Mouse (Mus musculus): ENCODE results near the gene Chst1. TPM values are rescaled to one million over a fixed set of nuclear protein-coding genes. Genes with fewer than 3 reads are reported as not detected.
A peak's percentile ranks its signal among the peaks of the same experiment; 100 is the strongest.

Chst1 gene
- polyA plus RNA-seq, 1 experiment from 2014 or later: 2.5 TPM

DNA sequence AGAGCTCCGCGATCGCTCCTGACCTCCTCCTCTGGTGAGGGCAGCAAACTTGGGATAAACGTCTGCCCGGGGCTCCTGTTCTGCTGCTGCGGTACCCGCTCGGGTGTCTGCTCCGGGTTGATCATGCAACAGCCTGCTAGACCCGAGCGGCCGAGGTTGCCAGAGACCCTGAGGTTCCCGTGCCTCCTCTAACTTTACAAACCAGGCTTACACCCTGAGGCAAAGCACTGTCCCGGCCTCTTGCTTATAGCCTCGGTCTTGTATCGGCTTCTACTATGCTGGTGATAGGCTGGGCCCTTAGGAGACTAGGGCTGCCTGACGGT lies 802 bp downstream of the Chst1 start:
- under 1% methylated on average over 17 of the region's 17 CpGs for WGBS
- Histone ChIP-seq H3K27me3 (replicated peaks; ENCODE audit: low read depth, poor library complexity, severe bottlenecking) (peaks cover 88% of the 10 kb centered on the region), H3K27ac (replicated peaks) (peak overlapping the region; percentile 83)

GRCm38 (mm10) chr2:92601246-92601645 lies 1.7 kb downstream of the Chst1 start:
- Histone ChIP-seq H3K4me1 (peaks cover 63% of the 10 kb centered on the region), H3K27me3 (replicated peaks; ENCODE audit: low read depth, poor library complexity, severe bottlenecking) (peaks cover 88% of the 10 kb centered on the region), H3K9me3 (no peaks in the 10 kb centered on the region), H3K36me3 (replicated peaks) (no peaks in the 10 kb centered on the region), H3K27ac (replicated peaks) (no peak overlapping the region), H3K4me3 (peak overlapping the region; percentile 17; the same call in 1 of the 2 replicates)
- 46% methylated on average over 4 of the region's 4 CpGs for WGBS
- DNase-seq (ENCODE audit: low spot score): no peak

More for the DNA sequence above, 802 bp downstream of the Chst1 start:
- H3K4me3 ChIP-seq: peak overlapping the region; percentile 87
- no peak for DNase-seq (ENCODE audit: low spot score)
- peaks cover 63% of the 10 kb centered on the region for H3K4me1 ChIP-seq
- H3K9me3 ChIP-seq: no peaks in the 10 kb centered on the region
- H3K36me3 ChIP-seq (replicated peaks): no peaks in the 10 kb centered on the region

DNA sequence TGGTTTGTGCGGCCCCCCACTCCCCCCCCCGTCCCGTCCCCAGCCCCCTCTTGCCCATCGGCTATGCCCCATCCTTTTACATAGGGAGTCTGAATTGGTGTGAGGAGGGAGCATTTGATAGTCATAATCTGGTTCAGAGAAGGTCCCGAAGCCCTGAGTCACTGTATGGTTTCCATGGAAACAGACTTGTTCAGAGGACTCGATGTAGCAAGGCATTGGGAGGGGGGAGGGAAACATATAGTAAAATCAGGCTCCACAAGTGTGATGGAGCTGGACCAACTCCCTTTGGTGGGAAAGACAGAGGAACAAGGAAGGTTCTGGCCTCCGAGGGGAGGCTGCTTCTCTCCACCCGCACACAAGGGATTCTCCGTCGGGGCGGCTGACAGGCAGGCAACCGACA lies 2.6 kb downstream of the Chst1 start:
- Histone ChIP-seq H3K27me3 (replicated peaks; ENCODE audit: low read depth, poor library complexity, severe bottlenecking) (peaks cover 85% of the 10 kb centered on the region), H3K9me3 (no peaks in the 10 kb centered on the region), H3K4me3 (0 out of 2 replicates have a peak overlapping the region, but pooled peaks have one; percentile 25), H3K36me3 (replicated peaks) (no peaks in the 10 kb centered on the region), H3K4me1 (peaks cover 63% of the 10 kb centered on the region), H3K27ac (replicated peaks) (no peak overlapping the region)
- no peak for DNase-seq (ENCODE audit: low spot score)
- WGBS: 25% methylated on average over 12 of the region's 12 CpGs

DNA sequence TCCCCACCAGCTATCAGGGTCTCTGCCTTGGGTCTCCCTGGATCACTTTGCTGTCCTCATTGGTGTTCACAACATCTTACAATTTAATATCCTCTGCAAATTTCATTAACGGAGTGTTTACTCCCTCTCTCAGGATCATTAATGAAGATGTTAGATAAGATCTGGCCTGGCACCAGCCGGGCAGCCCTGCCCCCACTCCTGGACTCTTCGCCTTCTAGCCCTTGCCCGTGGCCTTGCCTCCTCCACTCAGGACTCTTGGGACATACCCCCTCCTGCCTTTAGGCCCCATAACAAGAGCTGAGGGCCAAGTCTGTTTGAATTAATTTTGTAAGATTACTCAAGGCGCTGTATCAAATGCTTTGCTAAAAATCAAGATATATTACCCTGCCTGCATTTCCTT lies 4.1 kb downstream of the Chst1 start:
- no peaks in the 10 kb centered on the region for H3K9me3 ChIP-seq
- peaks cover 83% of the 10 kb centered on the region for H3K27me3 ChIP-seq (replicated peaks; ENCODE audit: low read depth, poor library complexity, severe bottlenecking)
- no peaks in the 10 kb centered on the region for H3K36me3 ChIP-seq (replicated peaks)
- no peak overlapping the region for H3K27ac ChIP-seq (replicated peaks)
- 74% methylated on average over 5 of the region's 5 CpGs for WGBS
- H3K4me3 ChIP-seq: no peak overlapping the region
- peaks cover 62% of the 10 kb centered on the region for H3K4me1 ChIP-seq
- no peak for DNase-seq (ENCODE audit: low spot score)

DNA sequence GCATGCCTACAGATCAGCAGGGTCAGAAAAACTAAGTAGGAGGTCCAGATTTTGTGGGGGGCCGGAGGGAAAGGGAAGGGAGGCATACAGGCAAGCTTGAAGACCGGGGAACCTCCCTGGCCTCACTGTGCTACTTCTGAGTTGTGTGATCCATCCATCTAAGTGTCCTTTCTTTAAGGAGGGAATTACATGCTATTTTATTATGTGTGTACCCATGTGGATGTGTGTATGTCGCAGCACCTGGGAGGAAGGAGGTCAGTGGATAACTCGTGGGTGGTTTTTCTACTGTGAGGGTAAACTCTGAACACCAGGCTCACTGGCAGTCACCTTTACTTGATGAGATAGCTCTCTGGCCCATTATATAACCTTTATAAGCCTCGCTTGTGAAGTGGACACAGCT lies 5.1 kb downstream of the Chst1 start:
- Histone ChIP-seq H3K9me3 (no peaks in the 10 kb centered on the region), H3K27ac (replicated peaks) (no peak overlapping the region), H3K4me1 (peaks cover 53% of the 10 kb centered on the region), H3K4me3 (no peak overlapping the region), H3K27me3 (replicated peaks; ENCODE audit: low read depth, poor library complexity, severe bottlenecking) (peaks cover 73% of the 10 kb centered on the region), H3K36me3 (replicated peaks) (no peaks in the 10 kb centered on the region)
- 84% methylated on average over 5 of the region's 5 CpGs for WGBS
- no peak for DNase-seq (ENCODE audit: low spot score)

DNA sequence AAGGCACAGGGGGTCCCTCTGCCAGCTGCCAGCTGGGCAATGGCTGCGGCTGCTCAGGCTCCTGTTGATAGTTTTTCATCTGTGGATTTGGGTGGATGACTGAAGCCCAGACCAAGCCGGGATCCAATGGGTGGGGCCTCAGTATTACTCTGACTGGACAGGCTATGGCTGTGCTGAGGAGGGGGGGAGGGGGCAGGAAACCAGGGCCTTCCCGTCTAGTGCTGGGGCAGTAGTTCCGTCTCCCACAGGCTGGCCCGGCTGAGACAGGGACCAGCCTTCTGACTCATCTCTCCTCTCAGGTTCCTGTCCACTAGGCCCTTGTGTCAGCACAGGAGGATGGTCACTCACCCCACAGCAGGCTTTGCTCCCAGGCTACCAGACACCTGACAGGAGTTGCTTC lies 6.5 kb downstream of the Chst1 start:
- Histone ChIP-seq H3K27me3 (replicated peaks; ENCODE audit: low read depth, poor library complexity, severe bottlenecking) (peaks cover 63% of the 10 kb centered on the region), H3K4me1 (peaks cover 42% of the 10 kb centered on the region), H3K36me3 (replicated peaks) (no peaks in the 10 kb centered on the region), H3K4me3 (no peak overlapping the region), H3K27ac (replicated peaks) (no peak overlapping the region), H3K9me3 (no peaks in the 10 kb centered on the region)
- no peak for DNase-seq (ENCODE audit: low spot score)
- WGBS: 68% methylated on average over 5 of the region's 5 CpGs

DNA sequence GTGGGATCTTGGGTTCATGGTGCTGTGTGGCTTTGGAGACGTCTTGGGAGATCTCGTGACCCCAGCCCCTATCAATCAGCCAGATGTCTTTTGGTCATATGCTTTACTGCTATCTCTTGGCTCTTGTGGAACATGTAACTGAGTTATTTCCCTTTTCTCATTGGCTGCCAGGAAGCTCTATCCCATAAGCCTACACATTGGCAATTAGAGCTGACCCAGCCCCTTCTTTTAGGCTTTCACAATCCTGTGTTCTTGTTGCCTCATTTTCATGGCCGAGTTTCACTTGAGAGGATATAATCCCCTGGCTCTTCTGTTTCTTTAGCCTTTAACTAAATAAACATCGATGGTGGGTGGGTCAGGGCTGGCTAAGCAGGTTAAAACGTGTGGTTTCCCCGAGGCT lies 7.6 kb downstream of the Chst1 start:
- WGBS: 65% methylated on average over 6 of the region's 6 CpGs
- H3K9me3 ChIP-seq: no peaks in the 10 kb centered on the region
- H3K36me3 ChIP-seq (replicated peaks): no peaks in the 10 kb centered on the region
- no peak overlapping the region for H3K27ac ChIP-seq (replicated peaks)
- H3K4me3 ChIP-seq: no peak overlapping the region
- DNase-seq (ENCODE audit: low spot score): no peak
- peaks cover 62% of the 10 kb centered on the region for H3K27me3 ChIP-seq (replicated peaks; ENCODE audit: low read depth, poor library complexity, severe bottlenecking)
- peaks cover 30% of the 10 kb centered on the region for H3K4me1 ChIP-seq

GRCm38 (mm10) chr2:92607592-92607991 lies 8.1 kb downstream of the Chst1 start:
- no peak overlapping the region for H3K4me3 ChIP-seq
- no peak overlapping the region for H3K27ac ChIP-seq (replicated peaks)
- H3K36me3 ChIP-seq (replicated peaks): no peaks in the 10 kb centered on the region
- peaks cover 61% of the 10 kb centered on the region for H3K27me3 ChIP-seq (replicated peaks; ENCODE audit: low read depth, poor library complexity, severe bottlenecking)
- 75% methylated on average over 3 of the region's 3 CpGs for WGBS
- no peaks in the 10 kb centered on the region for H3K9me3 ChIP-seq
- no peak for DNase-seq (ENCODE audit: low spot score)
- peaks cover 26% of the 10 kb centered on the region for H3K4me1 ChIP-seq

GRCm38 (mm10) chr2:92608013-92608619 lies 8.6 kb downstream of the Chst1 start:
- Histone ChIP-seq H3K4me1 (peaks cover 25% of the 10 kb centered on the region), H3K36me3 (replicated peaks) (no peaks in the 10 kb centered on the region), H3K27me3 (replicated peaks; ENCODE audit: low read depth, poor library complexity, severe bottlenecking) (peaks cover 56% of the 10 kb centered on the region), H3K27ac (replicated peaks) (no peak overlapping the region), H3K9me3 (no peaks in the 10 kb centered on the region), H3K4me3 (no peak overlapping the region)
- WGBS: 84% methylated on average over 12 of the region's 12 CpGs
- no peak for DNase-seq (ENCODE audit: low spot score)

- 0 out of 2 replicates have a peak overlapping the region, but pooled peaks have one; percentile 14 for H3K27ac ChIP-seq (replicated peaks)
- H3K4me3 ChIP-seq: no peak overlapping the region
- peaks cover 18% of the 10 kb centered on the region for H3K4me1 ChIP-seq
- DNase-seq (ENCODE audit: low spot score): peak; percentile 56
- no peaks in the 10 kb centered on the region for H3K36me3 ChIP-seq (replicated peaks)
- 56% methylated on average over 4 of the region's 4 CpGs for WGBS
- peaks cover 47% of the 10 kb centered on the region for H3K27me3 ChIP-seq (replicated peaks; ENCODE audit: low read depth, poor library complexity, severe bottlenecking)
- no peaks in the 10 kb centered on the region for H3K9me3 ChIP-seq
Observed at GRCm38 (mm10) chr2:92608810-92609581, 9.5 kb downstream of the Chst1 start.

DNA sequence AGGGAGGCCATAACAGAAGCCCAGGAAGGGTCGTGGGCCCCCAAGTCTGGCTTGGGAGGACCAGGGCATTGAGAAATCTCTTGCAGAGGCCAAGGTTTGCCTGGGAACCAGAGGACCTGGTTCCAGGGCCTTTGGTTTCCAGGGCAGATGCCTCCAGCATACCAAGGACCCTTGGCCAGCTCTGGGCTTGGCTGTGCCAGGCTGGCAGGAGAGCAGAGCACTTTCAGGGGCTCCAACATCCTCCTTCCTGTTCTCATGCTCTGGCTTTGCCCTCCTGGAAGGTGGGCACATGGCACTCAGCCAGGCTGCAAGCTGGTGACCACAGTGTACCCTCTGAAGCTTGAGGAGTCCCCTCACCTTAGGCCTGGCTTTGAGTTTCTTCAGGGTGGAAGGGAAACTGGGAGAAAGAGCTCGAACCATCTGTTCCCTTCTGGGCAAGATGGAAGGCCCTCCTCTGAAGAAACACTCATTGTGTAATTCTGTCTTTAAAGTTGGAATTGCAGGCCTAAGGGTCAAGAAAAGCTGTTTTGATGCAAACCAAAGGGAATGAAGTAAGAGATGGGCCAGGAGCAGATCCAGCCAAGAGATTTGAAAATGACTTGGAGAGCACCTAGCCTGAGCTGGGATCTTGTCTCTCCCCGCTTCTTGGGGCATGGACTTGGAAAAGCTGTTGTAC lies 10.3 kb downstream of the Chst1 start:
- H3K27me3 ChIP-seq (replicated peaks; ENCODE audit: low read depth, poor library complexity, severe bottlenecking): peaks cover 41% of the 10 kb centered on the region
- H3K4me3 ChIP-seq: no peak overlapping the region
- H3K9me3 ChIP-seq: no peaks in the 10 kb centered on the region
- H3K36me3 ChIP-seq (replicated peaks): no peaks in the 10 kb centered on the region
- no peak for DNase-seq (ENCODE audit: low spot score)
- peaks cover 16% of the 10 kb centered on the region for H3K4me1 ChIP-seq
- H3K27ac ChIP-seq (replicated peaks): peak overlapping the region; percentile 14; the same call in 1 of the 2 replicates
- WGBS: 84% methylated on average over 3 of the region's 3 CpGs

DNA sequence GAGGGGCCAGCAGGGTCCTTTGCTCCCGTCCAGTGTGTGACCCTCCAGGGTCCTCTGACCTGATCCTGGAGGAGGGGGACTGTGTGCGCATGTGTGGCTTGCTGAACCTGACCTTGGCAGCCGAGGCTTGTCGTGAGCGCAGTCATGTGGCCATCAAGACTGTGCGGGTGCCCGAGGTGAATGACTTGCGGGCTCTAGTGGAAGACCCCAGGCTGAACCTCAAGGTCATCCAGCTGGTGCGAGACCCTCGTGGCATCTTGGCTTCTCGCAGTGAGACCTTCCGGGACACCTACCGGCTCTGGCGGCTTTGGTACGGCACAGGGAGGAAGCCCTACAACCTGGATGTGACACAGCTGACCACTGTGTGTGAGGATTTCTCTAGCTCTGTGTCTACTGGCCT lies 14.1 kb downstream of the Chst1 start:
- H3K4me1 ChIP-seq: peaks cover 3% of the 10 kb centered on the region; the same call in 1 of the 2 replicates
- H3K27ac ChIP-seq (replicated peaks): no peak overlapping the region
- WGBS: 91% methylated on average over 15 of the region's 15 CpGs
- peaks cover 13% of the 10 kb centered on the region; the same call in 1 of the 2 replicates for H3K27me3 ChIP-seq (replicated peaks; ENCODE audit: low read depth, poor library complexity, severe bottlenecking)
- DNase-seq (ENCODE audit: low spot score): no peak
- no peaks in the 10 kb centered on the region for H3K9me3 ChIP-seq
- H3K4me3 ChIP-seq: no peak overlapping the region
- H3K36me3 ChIP-seq (replicated peaks): no peaks in the 10 kb centered on the region
